Mouse (Mus musculus): ENCODE measurements at regions not wholly inside any gene's neighbourhood (a gene's known extent, or its start where the extent isn't known, plus 50 kb on each side); places are given as distances from the start of the nearest gene placed in this dataset.

DNA sequence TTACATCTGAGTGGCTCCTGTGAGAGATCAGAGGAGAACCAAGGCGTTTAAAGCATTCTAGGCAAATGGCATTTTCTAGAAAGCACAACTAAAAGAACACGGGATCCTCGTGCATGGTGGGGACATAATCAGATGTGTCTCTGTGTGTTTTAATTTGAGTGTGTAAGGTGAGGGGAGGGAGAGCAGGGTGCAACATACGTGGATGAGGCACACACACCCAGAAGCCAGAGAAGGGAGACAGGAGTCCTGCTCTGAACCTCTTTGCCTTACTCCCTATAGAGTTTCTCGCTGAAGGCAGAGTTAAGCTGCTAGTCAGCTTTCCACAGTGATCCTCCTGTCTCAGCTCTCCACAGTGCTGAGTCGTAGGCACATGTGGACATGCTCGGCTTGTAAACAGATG is 386.1 kb downstream of the Cbln4 start:
- WGBS: 61% methylated on average over 7 of the region's 7 CpGs
- Histone ChIP-seq H3K4me1 (no peaks in the 10 kb centered on the region), H3K27me3 (no peaks in the 10 kb centered on the region), H3K27ac (no peak overlapping the region), H3K9me3 (replicated peaks) (no peaks in the 10 kb centered on the region), H3K4me2 (no peak overlapping the region), H3K4me3 (replicated peaks) (no peak overlapping the region), H3K9ac (no peak overlapping the region), H3K36me3 (no peaks in the 10 kb centered on the region)
- ATAC-seq (replicated peaks; ENCODE audit: low FRiP score): no peak

GRCm38 (mm10) chr2:171641730-171642129 is 401.5 kb downstream of the Cbln4 start:
- Histone ChIP-seq H3K27ac (no peak overlapping the region), H3K27me3 (no peaks in the 10 kb centered on the region), H3K4me3 (replicated peaks) (no peak overlapping the region), H3K4me1 (no peaks in the 10 kb centered on the region), H3K4me2 (no peak overlapping the region), H3K9ac (no peak overlapping the region), H3K9me3 (replicated peaks) (no peaks in the 10 kb centered on the region), H3K36me3 (no peaks in the 10 kb centered on the region)
- 80% methylated on average over 4 of the region's 4 CpGs for WGBS
- no peak for ATAC-seq (replicated peaks; ENCODE audit: low FRiP score)

GRCm38 (mm10) chr2:171640478-171640877 is 402.8 kb downstream of the Cbln4 start:
- Histone ChIP-seq H3K27ac (no peak overlapping the region), H3K27me3 (no peaks in the 10 kb centered on the region), H3K4me1 (no peaks in the 10 kb centered on the region), H3K9ac (no peak overlapping the region), H3K4me2 (peak overlapping the region; percentile 39), H3K9me3 (replicated peaks) (no peaks in the 10 kb centered on the region), H3K36me3 (no peaks in the 10 kb centered on the region), H3K4me3 (replicated peaks) (no peak overlapping the region)
- WGBS: 60% methylated on average over 9 of the region's 9 CpGs
- ATAC-seq (replicated peaks; ENCODE audit: low FRiP score): no peak

DNA sequence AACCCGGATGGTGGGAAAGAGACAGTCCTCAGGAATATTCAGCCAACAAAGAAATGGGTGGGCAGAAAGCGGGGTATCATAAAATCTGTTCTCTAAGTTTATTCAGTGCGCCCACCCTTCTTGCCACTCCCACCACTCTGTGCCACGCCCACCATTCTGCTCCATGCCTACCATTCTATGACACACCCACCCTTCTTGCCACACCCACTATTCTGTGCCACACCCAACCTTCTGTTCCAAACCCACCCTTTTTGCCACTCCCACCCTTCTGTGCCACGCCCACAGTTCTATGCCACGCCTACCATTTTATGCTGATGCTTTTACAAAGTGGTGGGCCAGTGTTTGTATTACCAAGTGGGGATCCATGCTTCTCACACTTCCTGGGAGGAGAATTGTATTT is 404.3 kb downstream of the Cbln4 start:
- WGBS: 87% methylated on average over 6 of the region's 6 CpGs
- no peak for ATAC-seq (replicated peaks; ENCODE audit: low FRiP score)
- no peaks in the 10 kb centered on the region for H3K9me3 ChIP-seq (replicated peaks)
- H3K4me1 ChIP-seq: no peaks in the 10 kb centered on the region
- no peak overlapping the region for H3K9ac ChIP-seq
- H3K4me3 ChIP-seq (replicated peaks): no peak overlapping the region
- H3K4me2 ChIP-seq: no peak overlapping the region
- no peak overlapping the region for H3K27ac ChIP-seq
- H3K36me3 ChIP-seq: no peaks in the 10 kb centered on the region
- H3K27me3 ChIP-seq: no peaks in the 10 kb centered on the region

DNA sequence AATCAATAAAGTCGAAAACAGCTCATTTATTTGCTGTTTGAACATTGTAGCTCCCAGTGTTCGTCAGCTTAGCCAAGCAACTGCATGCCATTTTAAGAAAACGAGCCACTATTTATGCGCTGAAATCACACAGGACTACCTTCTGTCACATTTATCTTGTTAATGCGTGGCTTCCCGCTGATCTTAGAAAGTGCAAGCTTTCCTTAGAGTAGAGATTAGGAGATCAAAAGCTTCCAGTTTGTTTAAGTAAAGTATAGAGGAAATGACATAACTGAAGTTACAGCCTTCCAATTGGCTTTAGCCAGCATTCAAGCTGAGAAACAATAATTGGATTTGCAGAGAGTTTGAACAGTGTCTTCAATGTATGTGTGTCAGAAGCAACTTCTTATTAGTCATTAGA is 406.4 kb downstream of the Cbln4 start:
- no peak overlapping the region for H3K4me3 ChIP-seq (replicated peaks)
- no peaks in the 10 kb centered on the region for H3K9me3 ChIP-seq (replicated peaks)
- ATAC-seq (replicated peaks; ENCODE audit: low FRiP score): no peak
- H3K27me3 ChIP-seq: no peaks in the 10 kb centered on the region
- H3K9ac ChIP-seq: no peak overlapping the region
- no peak overlapping the region for H3K4me2 ChIP-seq
- 28% methylated on average over 6 of the region's 6 CpGs for WGBS
- H3K36me3 ChIP-seq: no peaks in the 10 kb centered on the region
- no peak overlapping the region for H3K27ac ChIP-seq
- no peaks in the 10 kb centered on the region for H3K4me1 ChIP-seq

GRCm38 (mm10) chr2:171633355-171634097 is 409.7 kb downstream of the Cbln4 start:
- ATAC-seq (replicated peaks; ENCODE audit: low FRiP score): 0 out of 2 replicates have a peak, but pooled peaks have one; percentile 18
- Histone ChIP-seq H3K4me3 (replicated peaks) (no peak overlapping the region), H3K36me3 (no peaks in the 10 kb centered on the region), H3K4me2 (no peak overlapping the region), H3K27me3 (no peaks in the 10 kb centered on the region), H3K4me1 (no peaks in the 10 kb centered on the region), H3K27ac (peak overlapping the region; percentile 42; the same call in 1 of the 2 replicates), H3K9ac (no peak overlapping the region), H3K9me3 (replicated peaks) (no peaks in the 10 kb centered on the region)
- 20% methylated on average over 15 of the region's 15 CpGs for WGBS

GRCm38 (mm10) chr2:171630101-171630715 is 413.1 kb downstream of the Cbln4 start:
- no peak overlapping the region for H3K4me3 ChIP-seq (replicated peaks)
- no peaks in the 10 kb centered on the region for H3K27me3 ChIP-seq
- no peak for ATAC-seq (replicated peaks; ENCODE audit: low FRiP score)
- H3K36me3 ChIP-seq: no peaks in the 10 kb centered on the region
- no peak overlapping the region for H3K9ac ChIP-seq
- no peak overlapping the region for H3K27ac ChIP-seq
- no peak overlapping the region for H3K4me2 ChIP-seq
- 87% methylated on average over 9 of the region's 9 CpGs for WGBS
- H3K9me3 ChIP-seq (replicated peaks): no peaks in the 10 kb centered on the region
- no peaks in the 10 kb centered on the region for H3K4me1 ChIP-seq

DNA sequence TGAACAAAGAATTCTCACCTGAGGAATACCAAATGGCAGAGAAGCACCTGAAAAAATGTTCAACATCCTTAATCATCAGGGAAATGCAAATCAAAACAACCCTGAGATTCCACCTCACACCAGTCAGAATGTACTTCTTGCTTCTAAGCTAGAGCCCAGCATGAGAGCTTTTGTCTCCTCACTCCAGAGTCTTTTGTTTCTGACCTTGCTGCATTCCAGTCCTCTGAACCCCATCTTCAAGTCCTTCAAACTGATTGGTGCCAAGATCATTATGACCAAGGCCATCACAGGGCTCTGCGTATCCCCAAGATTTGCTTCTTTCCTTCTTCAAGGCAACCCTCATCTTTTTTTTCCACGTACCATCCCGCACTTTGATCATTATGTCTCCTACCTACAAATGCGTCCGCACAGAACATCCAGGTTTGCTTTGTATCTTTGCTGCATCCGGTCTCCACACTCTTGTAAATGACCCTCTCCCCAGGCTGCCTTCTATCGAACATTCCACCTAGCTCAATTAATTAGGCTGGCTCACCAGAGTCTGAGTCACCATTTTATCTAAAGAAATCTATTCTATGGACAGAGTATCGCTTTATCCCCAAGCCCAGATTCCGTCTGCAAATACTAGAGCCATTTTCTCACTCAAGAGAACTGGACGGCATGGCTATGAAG is 414.9 kb downstream of the Cbln4 start:
- Histone ChIP-seq H3K4me3 (replicated peaks) (no peak overlapping the region), H3K27me3 (no peaks in the 10 kb centered on the region), H3K36me3 (no peaks in the 10 kb centered on the region), H3K9me3 (replicated peaks) (no peaks in the 10 kb centered on the region), H3K4me1 (no peaks in the 10 kb centered on the region), H3K9ac (no peak overlapping the region), H3K4me2 (no peak overlapping the region), H3K27ac (no peak overlapping the region)
- no peak for ATAC-seq (replicated peaks; ENCODE audit: low FRiP score)
- 93% methylated on average over 10 of the region's 10 CpGs for WGBS

- H3K4me2 ChIP-seq: no peak overlapping the region
- 45% methylated on average over 5 of the region's 5 CpGs for WGBS
- ATAC-seq (replicated peaks; ENCODE audit: low FRiP score): no peak
These were observed 422.6 kb downstream of the Cbln4 start for GRCm38 (mm10) chr2:171620668-171621067.

DNA sequence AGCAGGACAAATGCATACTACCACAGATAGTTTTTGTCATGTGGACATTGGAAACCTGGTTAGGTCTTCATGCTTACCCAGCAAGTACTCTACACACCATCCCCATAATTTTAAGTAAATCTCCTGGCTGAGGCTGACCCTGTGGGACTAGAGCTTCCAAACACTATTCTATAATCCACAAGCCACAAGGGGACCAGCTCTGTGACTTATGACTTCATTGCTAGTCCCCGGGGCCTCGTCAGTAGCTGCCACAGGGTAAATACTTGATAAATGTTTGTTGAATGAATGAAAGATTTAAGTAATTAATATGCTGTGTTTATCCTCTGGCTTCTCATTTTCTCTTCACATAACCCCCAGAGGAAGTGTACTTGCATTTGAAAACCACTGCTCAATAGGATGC is 423.0 kb downstream of the Cbln4 start:
- Histone ChIP-seq H3K4me2 (no peak overlapping the region), H3K9ac (no peak overlapping the region), H3K36me3 (no peaks in the 10 kb centered on the region), H3K4me1 (no peaks in the 10 kb centered on the region), H3K27ac (no peak overlapping the region), H3K9me3 (replicated peaks) (no peaks in the 10 kb centered on the region), H3K27me3 (no peaks in the 10 kb centered on the region), H3K4me3 (replicated peaks) (no peak overlapping the region)
- WGBS: 76% methylated on average over 2 of the region's 2 CpGs
- ATAC-seq (replicated peaks; ENCODE audit: low FRiP score): no peak

More at GRCm38 (mm10) chr2:171620668-171621067, 422.6 kb downstream of the Cbln4 start:
- Histone ChIP-seq H3K4me3 (replicated peaks) (no peak overlapping the region), H3K9ac (no peak overlapping the region), H3K36me3 (no peaks in the 10 kb centered on the region), H3K27ac (no peak overlapping the region), H3K4me1 (no peaks in the 10 kb centered on the region), H3K27me3 (no peaks in the 10 kb centered on the region), H3K9me3 (replicated peaks) (no peaks in the 10 kb centered on the region)

DNA sequence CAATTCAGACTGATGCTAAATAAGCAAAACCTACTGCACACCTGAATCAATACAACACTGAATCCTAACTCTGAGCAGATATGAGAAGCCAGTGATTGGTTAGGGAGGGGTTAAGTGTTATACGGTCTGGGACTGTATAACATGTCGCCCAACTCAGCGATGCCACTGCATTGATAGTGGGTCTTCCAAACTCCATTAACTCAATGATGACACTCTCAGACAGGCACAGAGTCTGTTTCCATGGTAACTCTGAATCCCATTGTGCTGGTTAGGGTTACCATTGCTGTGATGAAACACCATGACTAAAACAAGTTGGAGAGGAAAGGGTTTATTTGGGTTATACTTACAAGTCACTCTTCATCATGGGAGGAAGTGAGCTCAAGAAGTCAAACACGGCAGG is 424.5 kb downstream of the Cbln4 start:
- Histone ChIP-seq H3K4me3 (replicated peaks) (no peak overlapping the region), H3K4me1 (no peaks in the 10 kb centered on the region), H3K9ac (no peak overlapping the region), H3K36me3 (no peaks in the 10 kb centered on the region), H3K27ac (no peak overlapping the region), H3K4me2 (no peak overlapping the region), H3K9me3 (replicated peaks) (no peaks in the 10 kb centered on the region), H3K27me3 (no peaks in the 10 kb centered on the region)
- no peak for ATAC-seq (replicated peaks; ENCODE audit: low FRiP score)
- WGBS: 83% methylated on average over 4 of the region's 4 CpGs

DNA sequence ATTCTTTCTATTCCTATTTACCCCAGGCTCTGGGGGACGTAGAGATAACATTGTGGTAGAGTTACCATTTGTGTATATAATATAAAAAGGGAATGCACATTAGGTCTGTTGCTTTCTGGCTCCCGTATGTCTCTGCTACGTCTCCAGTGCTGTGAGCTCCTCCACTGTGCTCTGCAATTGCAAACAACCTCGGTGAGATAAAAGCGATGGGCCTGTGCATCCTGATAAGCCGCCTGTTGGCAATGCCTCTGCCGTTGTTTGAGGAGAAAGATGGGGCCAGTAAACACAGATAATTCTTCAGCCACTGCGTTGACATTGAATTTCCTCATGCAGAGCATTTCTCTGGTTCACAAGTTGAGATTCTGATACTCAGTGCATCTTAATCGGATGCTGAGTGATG is 424.9 kb downstream of the Cbln4 start:
- no peaks in the 10 kb centered on the region for H3K36me3 ChIP-seq
- no peak overlapping the region for H3K4me3 ChIP-seq (replicated peaks)
- ATAC-seq (replicated peaks; ENCODE audit: low FRiP score): no peak

More for the DNA sequence above, 424.9 kb downstream of the Cbln4 start:
- Histone ChIP-seq H3K27ac (no peak overlapping the region), H3K9me3 (replicated peaks) (no peaks in the 10 kb centered on the region), H3K4me1 (no peaks in the 10 kb centered on the region), H3K27me3 (no peaks in the 10 kb centered on the region), H3K9ac (no peak overlapping the region), H3K4me2 (no peak overlapping the region)
- 85% methylated on average over 9 of the region's 9 CpGs for WGBS

Data from kidney, embryonic 15.5 days (tissue).